Mouse (Mus musculus) G1E (cell line): ENCODE data around the gene Sema3c. TPM values are rescaled to one million over a fixed set of nuclear protein-coding genes. Genes with fewer than 3 reads are reported as not detected.

Experiments used
- ATAC-seq: 2 replicates; pipeline ENCODE4 v1.8.0; 2016; ENCODE audit warnings: mild to moderate bottlenecking; ENCODE audit not compliant: insufficient number of reproducible peaks, poor library complexity, low FRiP score, severe bottlenecking; ENCODE audit errors: extremely low read depth
- DNase-seq: peaks from one replicate; pipeline ENCODE4 v3.0.0; 2012; ENCODE audit warnings: low spot score
- H3K27me3 ChIP-seq: 2 replicates; pipeline ENCODE4 v1.6.1; 2012; ENCODE audit warnings: mild to moderate bottlenecking, low read length, inconsistent platforms; ENCODE audit not compliant: insufficient read depth
- H3K36me3 ChIP-seq: replicated peaks from 2 replicates; pipeline ENCODE3; 2012; ENCODE audit warnings: mild to moderate bottlenecking, inconsistent platforms
- H3K4me1 ChIP-seq: 2 replicates; pipeline ENCODE4 v1.6.1; 2012; ENCODE audit warnings: low read depth, low read length, inconsistent platforms, mixed read lengths; ENCODE audit not compliant: insufficient read depth
- H3K4me3 ChIP-seq: 2 replicates; pipeline ENCODE4 v1.5.1; 2012; ENCODE audit warnings: low read depth, mild to moderate bottlenecking, inconsistent platforms, low read length, moderate library complexity, mixed read lengths
- H3K9me3 ChIP-seq: replicated peaks from 2 replicates; pipeline ENCODE4 v1.6.1; 2012; ENCODE audit warnings: inconsistent platforms
- CTCF ChIP-seq: IDR thresholded peaks from 2 replicates; pipeline ENCODE4 v1.5.1; 2012; ENCODE audit warnings: low read depth, low read length, inconsistent platforms, mixed read lengths
- GATA1 ChIP-seq: IDR thresholded peaks from 2 replicates; pipeline ENCODE4 v1.6.1; 2012; ENCODE audit warnings: borderline replicate concordance, low read length, inconsistent platforms, mixed read lengths
- GATA2 ChIP-seq: IDR thresholded peaks from 2 replicates; pipeline ENCODE4 v1.6.1; 2012; ENCODE audit warnings: low read depth, low read length, inconsistent platforms, borderline replicate concordance
- POLR2AphosphoS5 ChIP-seq: IDR thresholded peaks from 2 replicates; pipeline ENCODE4 v1.6.1; 2012; ENCODE audit warnings: low read depth, low read length, inconsistent platforms; ENCODE audit not compliant: insufficient replicate concordance
- TAL1 ChIP-seq: conservative IDR thresholded peaks from 2 replicates; pipeline ENCODE4 v1.6.1; 2012; ENCODE audit warnings: low read depth, low read length, inconsistent platforms, mixed read lengths
- polyA plus RNA-seq: library from polyadenylated mRNA; stranded (reverse); fragments of >175 nt; gene quantifications from 2 replicates; pipeline ENCODE4 v1.2.3, GENCODE M21; 2012
- total RNA-seq, 2 experiments: library from RNA; stranded (forward) in 1 of 2; stranded (reverse) in 1 of 2; fragments of 200-1000 nt in 1 of 2; fragments of >200 nt in 1 of 2; fragmentation: Nextera tagmentation in 1 of 2; gene quantifications; 2 replicates each; pipeline ENCODE4 v1.2.3; 2014 to 2017

Gene Sema3c
- total and polyA plus RNA-seq, 3 experiments: 0.11 TPM; not detected in 2

DNA sequence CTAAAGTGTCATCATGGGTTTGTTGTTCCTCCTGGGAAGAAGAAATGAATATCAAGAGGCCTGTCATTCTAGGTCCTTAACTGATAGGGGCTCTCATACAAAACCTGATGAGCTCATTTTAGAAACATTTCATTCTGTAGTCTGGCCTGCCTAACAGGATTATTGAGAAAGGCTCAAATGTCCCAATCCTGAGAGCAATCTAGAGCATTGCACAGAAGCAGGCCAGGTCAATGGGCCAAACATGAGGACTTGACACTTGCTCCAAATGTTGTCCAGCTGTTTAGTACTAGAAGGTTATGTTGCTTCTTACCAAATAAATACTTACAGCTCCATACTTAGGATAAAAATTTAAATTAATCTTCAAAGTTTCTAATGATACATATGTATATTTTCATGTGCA is 97.3 kb downstream of the Sema3c start:
- Histone ChIP-seq H3K9me3 (no peaks in the 10 kb centered on the region), H3K36me3 (no peaks in the 10 kb centered on the region), H3K4me1 (no peaks in the 10 kb centered on the region), H3K27me3 (no peaks in the 10 kb centered on the region), H3K4me3 (no peak overlapping the region)
- no peak for ATAC-seq
- no peak for TF ChIP-seq GATA1
- TF ChIP-seq POLR2AphosphoS5: no peak
- TF ChIP-seq CTCF: no peak
- no peak for TF ChIP-seq TAL1
- TF ChIP-seq GATA2: no peak
- no peak for DNase-seq

DNA sequence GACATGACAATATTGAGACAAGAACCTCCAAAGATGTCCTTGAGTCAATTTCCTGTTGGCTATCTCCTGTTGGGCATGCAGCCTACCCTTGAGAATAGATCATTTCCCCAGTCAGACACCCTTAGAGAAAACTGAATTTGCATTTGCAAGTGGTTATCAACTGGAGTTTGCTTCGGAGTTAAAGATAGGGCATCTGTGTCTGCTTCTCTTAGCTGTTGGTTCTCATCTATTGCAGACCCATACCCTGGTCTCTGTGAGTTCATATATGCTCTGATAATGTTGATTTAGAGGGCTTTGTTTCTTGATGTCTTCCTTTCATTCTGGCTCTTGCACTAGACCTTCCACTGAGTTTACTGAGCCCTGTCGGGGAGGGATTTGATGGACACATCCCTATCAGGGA is 106.8 kb downstream of the Sema3c start:
- Histone ChIP-seq H3K4me3 (no peak overlapping the region), H3K9me3 (no peaks in the 10 kb centered on the region), H3K27me3 (no peaks in the 10 kb centered on the region), H3K4me1 (no peaks in the 10 kb centered on the region), H3K36me3 (no peaks in the 10 kb centered on the region)
- DNase-seq (no peak), ATAC-seq (peak; percentile 8; the same call in 1 of the 2 replicates)
- no peak for TF ChIP-seq TAL1
- TF ChIP-seq GATA1: no peak
- TF ChIP-seq GATA2: no peak
- TF ChIP-seq CTCF: no peak
- no peak for TF ChIP-seq POLR2AphosphoS5

DNA sequence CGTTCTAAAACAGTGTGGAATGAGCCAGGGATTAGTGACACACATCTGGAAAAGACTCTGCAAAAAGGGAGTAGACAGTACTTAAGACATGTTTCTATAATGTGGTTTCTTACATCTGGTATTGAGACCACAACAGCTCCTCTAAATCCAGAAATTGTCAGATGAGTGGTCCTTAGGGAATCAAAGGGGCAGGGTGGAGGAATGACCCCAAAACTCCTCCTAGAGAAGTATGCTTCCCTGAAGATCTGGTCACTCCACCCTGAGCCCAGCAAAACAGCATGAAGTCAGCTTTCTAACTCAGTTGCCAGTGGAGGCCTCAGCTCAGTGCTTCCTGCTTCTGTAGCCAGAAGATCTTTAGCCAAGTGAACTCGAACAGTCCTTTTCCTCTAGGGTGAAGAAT is 115.0 kb downstream of the Sema3c start:
- TF ChIP-seq POLR2AphosphoS5 (no peak), GATA2 (no peak), TAL1 (no peak), GATA1 (no peak), CTCF (no peak)
- Histone ChIP-seq H3K4me1 (no peaks in the 10 kb centered on the region), H3K36me3 (no peaks in the 10 kb centered on the region), H3K9me3 (no peaks in the 10 kb centered on the region), H3K4me3 (no peak overlapping the region), H3K27me3 (0 out of 2 replicates have a peak, but pooled peaks cover 2% of the 10 kb centered on the region)
- DNase-seq (no peak), ATAC-seq (no peak)

DNA sequence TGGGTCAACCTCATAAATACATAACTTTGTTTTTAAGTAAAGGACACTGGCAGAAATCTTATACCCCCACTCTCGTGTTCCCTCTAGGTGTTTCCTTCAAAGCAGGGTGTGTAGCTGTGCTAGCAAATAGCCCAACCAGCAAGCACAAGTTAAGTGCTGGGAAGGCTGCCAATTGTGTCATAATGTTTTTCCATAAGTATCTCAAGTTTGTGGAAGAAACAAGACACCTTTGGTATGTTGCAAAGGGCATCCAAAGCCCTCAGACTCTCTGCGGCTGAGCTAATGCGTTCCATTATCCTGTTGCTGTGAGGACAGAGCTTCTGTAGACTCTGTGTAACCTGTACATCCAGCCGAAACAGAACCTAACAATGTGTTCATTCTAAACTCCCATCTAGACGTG is 115.5 kb downstream of the Sema3c start:
- H3K36me3 ChIP-seq: no peaks in the 10 kb centered on the region
- H3K4me3 ChIP-seq: no peak overlapping the region
- 0 out of 2 replicates have a peak, but pooled peaks cover 2% of the 10 kb centered on the region for H3K27me3 ChIP-seq
- no peaks in the 10 kb centered on the region for H3K9me3 ChIP-seq
- DNase-seq (no peak), ATAC-seq (no peak)
- TF ChIP-seq POLR2AphosphoS5: no peak
- TF ChIP-seq GATA2: no peak
- TF ChIP-seq TAL1: no peak
- TF ChIP-seq GATA1: no peak
- TF ChIP-seq CTCF: no peak
- H3K4me1 ChIP-seq: no peaks in the 10 kb centered on the region

DNA sequence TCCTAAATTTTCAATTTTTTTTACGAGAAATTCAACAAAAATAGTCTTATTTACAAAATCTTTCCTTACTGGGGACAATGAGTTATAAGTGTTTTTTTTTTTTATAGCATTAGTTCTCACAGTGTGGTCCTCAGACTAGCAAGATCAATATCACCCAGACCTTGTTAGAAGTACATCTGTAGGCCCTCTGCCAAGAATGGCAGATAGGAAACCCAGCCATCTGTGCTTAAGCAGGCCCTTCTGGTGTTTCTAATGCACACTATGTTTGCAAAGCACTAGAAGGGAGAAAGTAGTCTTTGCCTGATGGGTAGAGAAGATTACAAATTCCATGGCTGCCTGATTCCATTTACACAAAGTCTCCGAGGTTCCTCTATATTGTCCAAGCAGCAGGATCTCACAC is 121.3 kb downstream of the Sema3c start:
- H3K9me3 ChIP-seq: no peaks in the 10 kb centered on the region
- TF ChIP-seq TAL1 (no peak), CTCF (no peak), GATA2 (no peak), GATA1 (no peak), POLR2AphosphoS5 (no peak)
- H3K27me3 ChIP-seq: no peaks in the 10 kb centered on the region
- no peak overlapping the region for H3K4me3 ChIP-seq
- DNase-seq (no peak), ATAC-seq (no peak)
- no peaks in the 10 kb centered on the region for H3K36me3 ChIP-seq
- H3K4me1 ChIP-seq: no peaks in the 10 kb centered on the region

DNA sequence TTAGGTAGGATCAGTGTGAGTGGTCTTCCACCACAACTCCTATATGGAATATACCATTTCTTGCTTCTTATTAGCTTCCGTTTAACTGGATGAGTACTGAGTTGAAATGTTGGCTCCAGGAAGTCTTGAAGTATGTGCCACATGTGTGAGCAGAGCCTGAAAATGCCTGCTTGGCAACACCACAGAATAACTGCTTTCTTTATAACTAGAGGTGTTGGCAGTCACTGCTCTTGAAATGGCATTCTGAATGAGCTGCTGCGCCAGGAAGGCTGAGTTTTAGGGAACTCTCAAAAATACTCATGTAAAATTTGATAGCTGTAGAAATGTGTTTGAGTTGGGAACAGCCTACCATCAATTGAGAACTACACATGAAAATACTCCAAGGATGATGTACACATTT is 124.8 kb downstream of the Sema3c start:
- Histone ChIP-seq H3K36me3 (no peaks in the 10 kb centered on the region), H3K27me3 (no peaks in the 10 kb centered on the region), H3K4me3 (no peak overlapping the region), H3K9me3 (no peaks in the 10 kb centered on the region), H3K4me1 (no peaks in the 10 kb centered on the region)
- no peak for ATAC-seq
- DNase-seq: no peak
- TF ChIP-seq GATA2: no peak
- no peak for TF ChIP-seq GATA1
- no peak for TF ChIP-seq CTCF
- no peak for TF ChIP-seq TAL1
- no peak for TF ChIP-seq POLR2AphosphoS5

DNA sequence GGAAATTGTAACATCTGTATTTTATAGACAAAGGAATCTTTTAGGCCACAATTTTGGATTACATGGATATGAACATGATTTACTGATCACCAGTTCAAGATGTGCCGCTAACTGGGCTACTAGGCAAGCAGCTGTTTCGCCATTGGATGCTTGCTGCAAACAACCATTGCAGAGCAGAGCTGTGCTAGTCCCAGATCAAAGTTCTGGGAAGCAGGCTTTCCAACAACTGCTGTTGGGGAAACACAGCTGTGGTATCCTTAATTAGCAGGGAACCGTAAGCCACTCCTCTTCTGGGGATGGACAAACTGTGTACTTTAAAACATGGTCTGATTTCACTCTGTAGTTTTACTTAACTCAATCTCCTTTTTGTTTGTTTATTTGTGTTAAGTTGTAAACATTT is 130.1 kb downstream of the Sema3c start:
- DNase-seq: no peak
- Histone ChIP-seq H3K4me3 (no peak overlapping the region), H3K27me3 (no peaks in the 10 kb centered on the region), H3K9me3 (no peaks in the 10 kb centered on the region), H3K36me3 (no peaks in the 10 kb centered on the region), H3K4me1 (no peaks in the 10 kb centered on the region)
- no peak for ATAC-seq
- no peak for TF ChIP-seq POLR2AphosphoS5
- no peak for TF ChIP-seq GATA1
- no peak for TF ChIP-seq TAL1
- TF ChIP-seq CTCF: no peak
- no peak for TF ChIP-seq GATA2
